Mouse (Mus musculus): ENCODE results near the gene Rhbdl1. TPM values are rescaled to one million over a fixed set of nuclear protein-coding genes. Genes with fewer than 3 reads are reported as not detected.
A peak's percentile ranks its signal among the peaks of the same experiment; 100 is the strongest.

Rhbdl1 gene
- total RNA-seq, 1 experiment: 1.1 TPM

DNA sequence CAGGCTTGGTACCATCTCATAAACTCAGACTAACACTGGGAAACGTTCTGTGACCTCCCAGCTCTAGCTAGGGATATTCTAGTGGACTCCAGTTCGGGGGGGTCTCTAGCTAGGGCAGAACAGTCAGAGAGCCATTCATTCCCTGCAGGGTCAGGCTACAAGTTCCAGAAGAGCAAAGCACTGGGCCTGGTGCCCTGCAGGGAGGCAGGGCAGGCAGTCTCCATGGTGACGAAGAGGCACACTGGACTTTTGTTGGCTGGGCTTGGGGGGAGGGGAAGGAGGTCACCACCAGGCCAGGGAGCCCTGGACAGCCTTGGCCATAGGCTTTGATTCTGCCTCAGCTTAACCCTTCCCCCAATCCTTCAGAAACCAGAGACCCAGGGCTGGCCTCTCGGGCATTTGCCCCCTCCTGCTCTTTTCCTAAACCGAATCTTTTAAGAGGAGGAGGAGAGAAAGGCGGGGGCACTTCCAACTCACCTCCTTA, 41.4 kb downstream of the Rhbdl1 start, which contains the start of gene AC134908.4:
Gene AC134908.4, minus strand, starts transcription at position 51 of the 484 bp plus-strand sequence.
- peak within 1 kb of the TSS; percentile 68 to 76 for H3K4me3 ChIP-seq (ENCODE audit: insufficient read depth in 1 of 2, low read depth in 1 of 2, low read length in 2 of 2, poor library complexity in 1 of 2, severe bottlenecking in 1 of 2)
- no peaks in the 10 kb centered on the region for H3K9me3 ChIP-seq (ENCODE audit: control insufficient read depth, insufficient read depth, low read depth, low read length)
- in situ Hi-C loops (cut with MboI; ENCODE audit: low sequenced_read_pairs in 2 of 2, unreplicated experiment in 2 of 2): no loop called here
- peaks cover 4% of the 10 kb centered on the region; the same call in 1 of the 2 replicates for H3K36me3 ChIP-seq (ENCODE audit: control insufficient read depth, insufficient read depth, low read length, poor library complexity, severe bottlenecking)
- peak within 1 kb of the TSS; percentile 60 for H3K9ac ChIP-seq (ENCODE audit: insufficient read depth, low read depth, low read length, poor library complexity, severe bottlenecking)
- no peak within 1 kb of the TSS for H3K27ac ChIP-seq (ENCODE audit: insufficient read depth, low read depth, low read length, poor library complexity, severe bottlenecking)
- DNase-seq (ENCODE audit: low read depth, low spot score): no peak
- peaks cover 3 to 10% of the 10 kb centered on the region in 2 experiments; a peak in 2 of 4 replicates for H3K4me1 ChIP-seq (ENCODE audit: control insufficient read depth in 2 of 2, insufficient read depth in 2 of 2, low read length in 2 of 2, poor library complexity in 1 of 2)
- TF ChIP-seq ZC3H11A (IDR thresholded peaks at IDR 0.05; ENCODE audit: borderline replicate concordance, low read depth, low read length) (no peak), HCFC1 (IDR thresholded peaks at IDR 0.05; ENCODE audit: borderline replicate concordance, insufficient read depth, low read length) (no peak), ZNF384 (IDR thresholded peaks at IDR 0.05; ENCODE audit: low read depth, low read length) (no peak), MAFK (IDR thresholded peaks at IDR 0.05; ENCODE audit: insufficient read depth, low read depth, low read length) (no peak), CHD2 (IDR thresholded peaks at IDR 0.05; ENCODE audit: low read depth, low read length) (no peak)

DNA sequence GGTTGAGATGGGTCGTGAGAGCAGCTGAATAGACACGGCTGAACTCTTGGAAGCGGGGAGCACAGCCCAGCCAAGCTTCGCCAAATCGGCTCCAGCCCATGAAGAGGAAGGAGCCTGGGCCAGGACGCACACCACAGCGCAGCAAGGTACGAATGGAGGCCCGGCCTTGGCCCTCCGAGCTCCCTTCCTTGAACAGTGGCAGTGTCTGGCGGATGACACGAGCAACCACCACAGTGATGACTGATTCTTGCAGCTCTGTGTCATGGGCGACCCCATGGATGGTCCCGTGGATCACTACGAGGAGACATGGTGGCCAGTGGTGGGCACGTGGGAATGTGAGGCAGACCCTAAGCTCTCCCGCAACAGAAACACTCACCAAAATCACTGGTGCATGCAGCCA, 42.1 kb downstream of the Rhbdl1 start:
- H3K27ac ChIP-seq (ENCODE audit: insufficient read depth, low read depth, low read length, poor library complexity, severe bottlenecking): no peak overlapping the region
- no peaks in the 10 kb centered on the region for H3K9me3 ChIP-seq (ENCODE audit: control insufficient read depth, insufficient read depth, low read depth, low read length)
- H3K36me3 ChIP-seq (ENCODE audit: control insufficient read depth, insufficient read depth, low read length, poor library complexity, severe bottlenecking): peaks cover 4% of the 10 kb centered on the region; the same call in 1 of the 2 replicates
- in situ Hi-C loops (cut with MboI; ENCODE audit: low sequenced_read_pairs in 2 of 2, unreplicated experiment in 2 of 2): no loop called here
- no peak overlapping the region for H3K9ac ChIP-seq (ENCODE audit: insufficient read depth, low read depth, low read length, poor library complexity, severe bottlenecking)
- no peak for TF ChIP-seq HCFC1 (IDR thresholded peaks at IDR 0.05; ENCODE audit: borderline replicate concordance, insufficient read depth, low read length)
- TF ChIP-seq CHD2 (IDR thresholded peaks at IDR 0.05; ENCODE audit: low read depth, low read length): no peak
- no peak overlapping the region for H3K4me3 ChIP-seq (ENCODE audit: insufficient read depth in 1 of 2, low read depth in 1 of 2, low read length in 2 of 2, poor library complexity in 1 of 2, severe bottlenecking in 1 of 2)
- DNase-seq (ENCODE audit: low read depth, low spot score): no peak
- peaks cover 3 to 10% of the 10 kb centered on the region in 2 experiments; a peak in 2 of 4 replicates for H3K4me1 ChIP-seq (ENCODE audit: control insufficient read depth in 2 of 2, insufficient read depth in 2 of 2, low read length in 2 of 2, poor library complexity in 1 of 2)

DNA sequence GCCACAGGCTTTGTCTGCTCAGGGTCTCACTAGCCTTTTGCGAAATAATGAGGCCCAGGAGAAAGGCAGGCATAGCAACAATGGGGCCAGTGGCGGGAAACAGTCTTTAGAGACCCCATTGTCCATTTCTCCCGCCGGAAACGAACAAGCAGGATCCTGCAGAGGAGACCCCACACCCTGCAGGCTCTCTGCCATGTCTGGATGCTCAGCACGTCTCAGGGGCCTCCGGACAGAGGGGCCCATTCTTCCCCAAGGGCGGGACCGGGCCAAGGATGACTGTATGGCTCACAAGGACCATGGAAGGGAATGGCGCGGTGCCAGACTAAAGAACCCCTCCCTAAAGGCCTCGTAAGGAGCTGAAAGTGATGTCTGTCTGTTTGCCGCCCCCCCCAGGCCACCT, 42.9 kb downstream of the Rhbdl1 start:
- H3K4me3 ChIP-seq (ENCODE audit: insufficient read depth in 1 of 2, low read depth in 1 of 2, low read length in 2 of 2, poor library complexity in 1 of 2, severe bottlenecking in 1 of 2): no peak overlapping the region
- in situ Hi-C loops (cut with MboI; ENCODE audit: low sequenced_read_pairs in 2 of 2, unreplicated experiment in 2 of 2): no loop called here
- H3K9me3 ChIP-seq (ENCODE audit: control insufficient read depth, insufficient read depth, low read depth, low read length): no peaks in the 10 kb centered on the region
- no peak overlapping the region for H3K27ac ChIP-seq (ENCODE audit: insufficient read depth, low read depth, low read length, poor library complexity, severe bottlenecking)
- no peak for DNase-seq (ENCODE audit: low read depth, low spot score)
- H3K4me1 ChIP-seq (ENCODE audit: control insufficient read depth in 2 of 2, insufficient read depth in 2 of 2, low read length in 2 of 2, poor library complexity in 1 of 2): peaks cover 3 to 10% of the 10 kb centered on the region in 2 experiments; a peak in 2 of 4 replicates
- H3K9ac ChIP-seq (ENCODE audit: insufficient read depth, low read depth, low read length, poor library complexity, severe bottlenecking): no peak overlapping the region
- peaks cover 4% of the 10 kb centered on the region; the same call in 1 of the 2 replicates for H3K36me3 ChIP-seq (ENCODE audit: control insufficient read depth, insufficient read depth, low read length, poor library complexity, severe bottlenecking)
- TF ChIP-seq ZC3H11A (IDR thresholded peaks at IDR 0.05; ENCODE audit: borderline replicate concordance, low read depth, low read length) (no peak), CHD2 (IDR thresholded peaks at IDR 0.05; ENCODE audit: low read depth, low read length) (no peak), MAFK (IDR thresholded peaks at IDR 0.05; ENCODE audit: insufficient read depth, low read depth, low read length) (no peak), HCFC1 (IDR thresholded peaks at IDR 0.05; ENCODE audit: borderline replicate concordance, insufficient read depth, low read length) (no peak), ZNF384 (IDR thresholded peaks at IDR 0.05; ENCODE audit: low read depth, low read length) (no peak)

DNA sequence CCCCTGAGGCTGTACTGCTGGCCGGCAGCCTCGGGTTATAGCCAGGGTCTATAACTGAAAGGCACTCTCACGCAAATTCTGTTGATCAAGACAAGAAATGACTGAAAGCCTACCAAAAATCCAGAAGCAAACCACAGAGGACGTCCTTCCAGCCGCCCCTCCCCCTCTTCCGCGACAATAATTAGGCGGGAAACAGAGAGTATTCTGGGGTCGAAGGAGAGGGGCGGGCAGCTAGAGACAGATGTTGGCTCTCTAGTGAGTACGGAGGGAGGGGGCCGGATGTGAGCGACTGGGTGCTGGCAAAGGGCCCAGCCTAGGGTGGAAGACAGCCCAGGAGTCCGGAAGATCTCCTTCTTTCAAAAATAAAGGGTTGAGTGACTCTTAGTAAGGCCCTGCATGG, 44.5 kb downstream of the Rhbdl1 start, which contains the start of gene Fam173a:
Gene Fam173a, minus strand, starts transcription at position 287 of the 400 bp plus-strand sequence.
- H3K9ac ChIP-seq (ENCODE audit: insufficient read depth, low read depth, low read length, poor library complexity, severe bottlenecking): peak within 1 kb of the TSS; percentile 74
- DNase-seq (ENCODE audit: low read depth, low spot score): no peak
- in situ Hi-C loops (cut with MboI; ENCODE audit: low sequenced_read_pairs in 2 of 2, unreplicated experiment in 2 of 2): no loop called here
- peak within 1 kb of the TSS; percentile 72 to 88 for H3K4me3 ChIP-seq (ENCODE audit: insufficient read depth in 1 of 2, low read depth in 1 of 2, low read length in 2 of 2, poor library complexity in 1 of 2, severe bottlenecking in 1 of 2)
- H3K9me3 ChIP-seq (ENCODE audit: control insufficient read depth, insufficient read depth, low read depth, low read length): no peaks in the 10 kb centered on the region
- no peak within 1 kb of the TSS for H3K27ac ChIP-seq (ENCODE audit: insufficient read depth, low read depth, low read length, poor library complexity, severe bottlenecking)
- peaks cover 2 to 10% of the 10 kb centered on the region in 2 experiments; a peak in 2 of 4 replicates for H3K4me1 ChIP-seq (ENCODE audit: control insufficient read depth in 2 of 2, insufficient read depth in 2 of 2, low read length in 2 of 2, poor library complexity in 1 of 2)
- H3K36me3 ChIP-seq (ENCODE audit: control insufficient read depth, insufficient read depth, low read length, poor library complexity, severe bottlenecking): peaks cover 4% of the 10 kb centered on the region; the same call in 1 of the 2 replicates
- TF ChIP-seq HCFC1 (IDR thresholded peaks at IDR 0.05; ENCODE audit: borderline replicate concordance, insufficient read depth, low read length) (no peak), MAFK (IDR thresholded peaks at IDR 0.05; ENCODE audit: insufficient read depth, low read depth, low read length) (no peak), ZNF384 (IDR thresholded peaks at IDR 0.05; ENCODE audit: low read depth, low read length) (no peak), ZC3H11A (IDR thresholded peaks at IDR 0.05; ENCODE audit: borderline replicate concordance, low read depth, low read length) (no peak), CHD2 (IDR thresholded peaks at IDR 0.05; ENCODE audit: low read depth, low read length) (no peak)

Data from ES-E14 (cell line).